Comparison of ENCODE assay signal across 8 mouse cellular contexts in genomic region chr2:104318881-104319280, GRCm38 (mm10).
DNase-seq lines count a peak whose midpoint lies in the region; ATAC-seq lines count a peak whose summit lies in the region.
"Had no signal": no experiment of that assay in that cellular context is flagged by ENCODE, and none has a peak within 500 bp of the region (broad histone marks: within the 10 kb centered on the region; RNA-seq: fewer than 3 reads in every experiment).

No protein-coding gene starts in this region.

- peak; percentile 72 for ATAC-seq in frontal cortex, adult (ENCODE audit: low TSS enrichment)
- no peak for ATAC-seq in erythroid progenitor cell, adult 5-6 weeks (replicated peaks; ENCODE audit: low FRiP score, poor library complexity, severe bottlenecking)

- peak; percentile 66 for DNase-seq in layer of hippocampus, adult 11-12 months (ENCODE audit: low spot score)
- DNase-seq in layer of hippocampus, adult 9-10 months (ENCODE audit: low spot score), result no peak
- peak; percentile 54 to 64 for DNase-seq in layer of hippocampus, postnatal 36 days
- DNase-seq in right cerebral cortex, postnatal 14 days, result peak; percentile 51
- no peak for DNase-seq in gastrocnemius, adult 8-10 months (ENCODE audit: low spot score in 2 of 2)
- DNase-seq: kidney, adult 8-10 months had no signal

Comparison
In these comparisons a context has a peak if more than half of its experiments do, and no peak if none do; other contexts are left out.
1. DNase-seq: peak in layer of hippocampus, adult 11-12 months (single experiment), layer of hippocampus, postnatal 36 days (2 of 2) and right cerebral cortex, postnatal 14 days (single experiment); none in layer of hippocampus, adult 9-10 months (single experiment) and gastrocnemius, adult 8-10 months (0 of 2).